Mouse (Mus musculus): ENCODE data around the gene Tomm70a.

Gene Tomm70a

GRCm38 (mm10) chr16:57120913-57121815 lies at the start of gene Tomm70a:
Gene Tomm70a (plus strand): TSS chr16:57121703.
- peak; percentile 94 to 96 for DNase-seq (ENCODE audit: low spot score in 2 of 2)

DNA sequence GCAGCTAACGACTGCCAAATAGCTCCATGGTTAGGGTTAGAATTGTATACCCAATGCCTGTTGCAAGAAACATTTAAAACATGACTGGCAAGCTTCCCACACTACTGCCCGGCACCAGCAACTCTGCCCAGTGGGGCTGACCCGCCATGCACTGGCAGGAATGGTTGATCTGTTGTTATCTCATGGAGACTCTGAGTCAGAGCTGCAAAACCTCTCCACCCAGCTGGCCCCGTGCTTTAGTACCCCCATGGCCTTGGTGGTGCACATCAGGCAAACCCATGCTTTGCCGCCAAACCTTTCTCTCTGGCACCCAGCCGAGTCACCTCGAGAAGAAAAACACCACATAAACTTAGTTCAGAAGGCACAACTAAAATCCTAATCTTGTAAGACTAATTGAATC lies 45.5 kb upstream of the Tomm70a start:
- DNase-seq (ENCODE audit: low spot score in 2 of 2): no peak

DNA sequence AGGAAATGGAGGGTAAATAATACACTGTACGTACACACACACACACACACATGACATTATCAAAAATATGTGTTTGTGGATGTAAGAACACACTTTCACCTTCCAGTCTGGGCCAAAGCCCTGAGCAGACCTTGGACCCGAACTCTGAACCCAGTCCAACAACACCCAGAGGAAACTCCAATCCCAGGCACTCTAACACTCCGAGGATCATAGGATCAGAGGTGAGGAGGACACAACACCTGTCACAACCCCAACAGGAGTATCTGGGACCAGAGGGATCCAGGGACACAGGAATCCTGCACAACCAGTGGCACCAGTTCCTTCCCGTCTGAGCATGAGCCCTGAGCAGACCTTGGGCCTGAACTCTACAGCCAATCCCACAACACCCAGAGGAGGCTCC lies 41.9 kb upstream of the Tomm70a start:
- DNase-seq (ENCODE audit: low spot score in 2 of 2): no peak

DNA sequence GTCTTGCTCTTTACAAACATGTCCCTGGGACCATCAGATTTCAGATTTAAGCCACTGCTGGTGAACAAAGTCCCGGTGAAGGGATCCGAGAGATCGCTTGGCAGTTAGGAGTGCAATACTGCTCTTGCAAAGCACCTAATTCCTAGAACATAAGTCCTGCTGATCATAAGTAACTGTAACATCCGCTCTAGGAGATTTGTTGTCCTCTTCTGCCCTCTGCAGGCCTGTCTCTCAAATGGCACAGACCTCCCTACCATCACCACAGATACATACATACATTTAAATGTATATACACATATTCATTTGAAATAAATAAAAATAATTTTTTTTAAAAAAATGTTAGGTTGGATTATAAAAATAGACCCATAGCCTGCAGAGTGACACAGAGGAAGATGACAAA lies 29.0 kb upstream of the Tomm70a start:
- DNase-seq (ENCODE audit: low spot score in 2 of 2): peak in 1 of 2 experiments; percentile 46

GRCm38 (mm10) chr16:57092911-57093605 lies 28.4 kb upstream of the Tomm70a start:
- no peak for DNase-seq (ENCODE audit: low spot score in 2 of 2)

- no peak for DNase-seq (ENCODE audit: low spot score in 2 of 2)
These were observed 22.9 kb upstream of the Tomm70a start for GRCm38 (mm10) chr16:57098468-57099144.

- no peak for DNase-seq (ENCODE audit: low spot score in 2 of 2)
These were observed 21.8 kb upstream of the Tomm70a start for GRCm38 (mm10) chr16:57099572-57100237.

DNA sequence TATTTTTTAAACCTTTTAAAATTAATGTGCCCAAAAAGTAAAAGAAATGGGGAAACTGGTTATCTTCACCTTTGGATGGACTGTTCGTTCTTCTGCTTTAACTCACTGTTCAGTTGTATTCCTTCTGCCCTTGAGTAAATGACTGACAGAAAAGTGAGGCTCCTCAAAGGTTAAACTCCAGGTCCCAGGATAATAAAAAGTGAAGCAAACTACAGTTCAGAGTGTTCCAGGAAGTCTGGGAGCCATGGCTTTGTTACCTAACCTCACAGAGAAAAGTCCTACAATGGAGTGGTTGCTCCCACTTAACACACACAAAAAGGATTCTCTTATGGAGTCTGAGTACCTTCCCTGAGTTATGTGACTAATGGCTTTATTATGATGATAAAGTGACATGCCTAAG lies 20.3 kb upstream of the Tomm70a start:
- no peak for DNase-seq (ENCODE audit: low spot score in 2 of 2)

DNA sequence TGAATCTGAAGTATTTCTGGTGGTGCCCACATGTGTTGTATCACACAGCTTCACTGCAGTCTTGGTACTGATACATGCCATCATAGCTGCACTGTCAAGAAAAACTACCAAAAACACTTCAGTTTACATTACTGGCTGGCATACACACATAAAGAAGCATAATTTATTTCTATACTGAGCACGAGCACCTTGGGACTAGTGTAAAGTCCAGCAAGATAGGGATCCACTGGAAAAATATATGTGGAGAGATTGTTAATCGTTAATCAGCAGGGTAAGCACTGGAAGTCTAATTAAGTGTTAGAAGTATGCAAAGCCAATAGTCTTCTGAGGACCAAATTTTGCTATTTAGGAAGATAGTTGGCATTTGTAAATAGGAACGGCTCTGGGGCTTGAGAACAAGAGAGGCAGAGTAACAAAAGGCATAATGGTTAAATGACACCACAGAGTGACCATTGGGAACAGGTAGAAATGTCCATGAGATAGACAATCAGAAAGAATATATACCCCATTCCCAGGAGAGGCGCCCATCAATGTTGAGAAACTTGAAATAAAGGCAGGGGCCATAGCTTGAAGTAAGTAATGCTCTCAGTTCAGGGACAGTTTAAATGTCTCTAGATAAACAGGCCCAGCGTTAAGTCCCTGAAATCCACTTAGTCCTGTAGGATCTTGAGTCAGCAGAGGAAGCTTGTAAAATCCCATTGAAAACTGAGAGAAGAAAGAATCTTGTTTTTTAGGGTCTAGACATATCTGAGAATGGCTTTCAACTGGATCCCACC lies 15.1 kb upstream of the Tomm70a start:
- DNase-seq (ENCODE audit: low spot score in 2 of 2): no peak

GRCm38 (mm10) chr16:57116066-57116465 lies 5.4 kb upstream of the Tomm70a start:
- DNase-seq (ENCODE audit: low spot score in 2 of 2): no peak

DNA sequence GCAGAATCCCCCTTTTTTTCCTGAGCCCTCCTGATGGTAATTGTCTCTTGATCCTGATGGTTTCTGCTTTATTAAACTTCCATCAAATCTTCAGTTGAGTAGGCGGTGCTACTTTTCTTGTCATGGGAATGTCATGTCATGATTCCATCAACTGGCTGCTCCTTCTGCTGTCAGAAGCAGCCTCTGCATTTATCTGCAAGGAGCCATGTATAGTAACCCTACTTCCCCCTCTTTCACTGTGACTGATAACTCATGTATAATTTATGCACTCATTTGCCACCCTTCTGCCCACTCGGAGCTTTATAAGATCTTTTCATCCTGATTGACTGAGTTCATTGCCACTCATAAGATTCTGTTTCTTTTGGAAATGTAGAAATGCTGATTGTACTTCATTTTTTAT lies 3.9 kb upstream of the Tomm70a start:
- no peak for DNase-seq (ENCODE audit: low spot score in 2 of 2)

DNA sequence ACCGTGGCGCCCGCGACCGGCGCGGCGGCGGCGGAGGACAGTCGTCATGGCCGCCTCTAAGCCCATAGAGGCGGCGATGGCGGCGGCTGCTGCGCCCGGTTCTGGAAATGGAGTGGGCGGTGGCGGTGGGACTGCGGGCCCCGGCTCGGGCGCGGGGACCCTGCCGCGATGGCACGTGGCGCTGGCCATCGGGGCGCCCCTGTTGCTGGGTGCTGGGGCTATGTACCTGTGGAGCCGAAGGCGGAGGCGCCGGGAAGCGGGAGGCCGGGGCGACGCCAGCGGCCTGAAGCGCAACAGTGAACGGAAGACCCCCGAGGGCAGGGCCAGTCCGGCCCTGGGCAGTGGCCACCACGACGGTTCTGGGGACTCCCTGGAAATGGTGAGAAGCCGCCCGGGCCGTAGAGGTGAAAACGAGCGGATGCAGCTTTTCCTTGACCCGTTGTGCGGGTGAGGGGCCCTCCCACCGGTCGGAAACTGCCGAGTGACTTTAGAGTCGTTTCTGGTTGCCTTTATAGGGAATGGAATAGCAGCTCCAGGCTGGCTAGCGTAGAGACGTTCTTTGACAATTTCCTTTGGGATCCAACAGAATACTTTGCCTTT lies 413 bp downstream of the Tomm70a start:
- no peak for DNase-seq (ENCODE audit: low spot score in 2 of 2)

GRCm38 (mm10) chr16:57122682-57123445 lies 1.4 kb downstream of the Tomm70a start:
- DNase-seq (ENCODE audit: low spot score in 2 of 2): no peak

DNA sequence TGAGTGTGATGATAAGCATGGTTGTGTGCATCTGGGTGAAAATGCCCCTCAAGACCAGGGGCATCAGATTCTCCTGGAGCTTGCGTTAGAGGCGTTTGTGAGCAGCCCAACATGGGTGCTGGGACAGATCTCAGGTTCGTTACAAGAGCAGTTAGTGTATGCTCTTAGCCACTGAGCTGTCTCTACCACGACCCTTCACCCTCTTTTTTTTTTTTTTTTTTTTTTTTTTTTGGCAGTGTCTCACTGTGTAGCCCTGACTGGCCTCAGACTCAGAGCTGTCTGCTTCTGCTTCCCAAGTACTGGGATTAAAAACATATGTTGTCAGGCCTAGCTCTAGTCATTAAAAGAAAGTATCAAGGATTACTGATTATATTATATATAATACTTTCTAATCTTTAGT lies 4.8 kb downstream of the Tomm70a start:
- DNase-seq (ENCODE audit: low spot score in 2 of 2): no peak

DNA sequence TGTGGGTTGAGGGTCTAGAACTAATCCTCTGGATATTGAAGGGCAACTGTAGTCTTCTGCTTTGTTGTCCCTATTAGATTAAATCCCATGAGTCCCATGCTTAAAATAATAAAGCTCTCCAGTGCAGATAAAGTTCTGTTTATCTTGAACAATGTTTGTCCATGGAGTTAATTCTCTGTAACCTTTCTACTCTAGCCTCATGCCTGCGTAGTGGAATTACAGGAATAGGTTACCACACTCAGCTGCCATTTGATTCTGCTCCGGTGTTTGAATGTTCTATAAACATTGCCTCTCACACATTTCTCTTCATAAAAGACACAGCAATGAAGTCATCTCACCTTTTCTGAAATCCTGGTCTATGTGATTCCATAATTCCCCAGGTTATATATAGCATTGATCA lies 6.3 kb downstream of the Tomm70a start:
- DNase-seq (ENCODE audit: low spot score in 2 of 2): no peak

- no peak for DNase-seq (ENCODE audit: low spot score in 2 of 2)
These were observed 9.4 kb downstream of the Tomm70a start for GRCm38 (mm10) chr16:57130752-57131400.

DNA sequence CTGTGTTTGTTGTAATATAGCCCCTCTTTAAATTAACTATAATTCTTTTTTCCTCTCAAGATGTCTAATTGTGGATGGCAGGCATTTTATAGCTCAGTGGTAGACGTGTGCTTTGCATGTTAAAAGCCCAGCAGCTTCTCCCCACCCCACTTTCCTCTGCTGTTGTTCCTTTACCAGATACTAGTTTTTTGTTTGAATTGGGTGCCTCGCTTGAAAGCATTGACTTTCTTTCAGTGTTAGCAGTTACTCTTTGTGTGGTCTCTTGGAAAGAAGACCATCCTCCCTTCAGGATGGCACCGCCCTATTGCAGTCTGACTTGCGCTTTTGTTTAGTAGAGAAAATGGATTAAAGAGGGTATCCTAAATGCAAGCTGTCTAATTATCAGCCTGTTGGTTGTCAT lies 10.0 kb downstream of the Tomm70a start:
- no peak for DNase-seq (ENCODE audit: low spot score in 2 of 2)

GRCm38 (mm10) chr16:57132326-57132725 lies 10.8 kb downstream of the Tomm70a start:
- no peak for DNase-seq (ENCODE audit: low spot score in 2 of 2)

GRCm38 (mm10) chr16:57133611-57134010 lies 12.1 kb downstream of the Tomm70a start:
- no peak for DNase-seq (ENCODE audit: low spot score in 2 of 2)
